Mouse (Mus musculus): Measurements from ENCODE around the gene Mrps7.

DNA sequence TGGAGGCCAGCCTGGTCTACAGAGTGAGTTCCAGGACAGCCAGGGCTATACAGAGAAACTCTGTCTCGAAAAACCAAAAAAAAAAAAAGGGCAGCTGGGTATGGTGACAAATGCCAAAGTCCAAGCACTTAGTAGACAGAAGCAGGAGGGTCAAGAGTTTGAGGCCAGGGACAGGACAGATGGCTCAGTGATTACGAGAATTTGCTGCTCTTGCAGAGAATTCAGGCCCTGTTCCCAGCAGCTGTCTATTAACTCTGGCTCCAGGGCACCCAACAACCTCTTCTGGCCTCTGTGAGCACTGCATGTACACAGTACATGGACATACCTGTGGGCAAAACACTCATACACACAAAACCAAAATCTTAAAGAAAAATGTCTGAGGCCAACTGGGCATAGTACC lies 14.3 kb downstream of the Mrps7 start:
- TF ChIP-seq POLR2A (IDR thresholded peaks at IDR 0.05; ENCODE audit: control insufficient read depth in 1 of 2, insufficient read depth in 1 of 2, low read depth in 1 of 2, low read length in 2 of 2, poor library complexity in 1 of 2), result no peak
- TF ChIP-seq CHD2 (IDR thresholded peaks at IDR 0.05; ENCODE audit: low read length), result no peak
- no peak for TF ChIP-seq BHLHE40 (IDR thresholded peaks at IDR 0.05; ENCODE audit: borderline replicate concordance, low read depth, low read length)
- TF ChIP-seq CTCF (IDR thresholded peaks at IDR 0.05 in 2 of 3, conservative IDR thresholded peaks at IDR 0.05 in 1 of 3; ENCODE audit: control insufficient read depth in 1 of 3, insufficient read depth in 1 of 3, low read depth in 2 of 3, low read length in 3 of 3, poor library complexity in 1 of 3, severe bottlenecking in 1 of 3), result no peak
- TF ChIP-seq MAX (IDR thresholded peaks at IDR 0.05; ENCODE audit: low read length), result no peak
- no peak for TF ChIP-seq MAFK (IDR thresholded peaks at IDR 0.05; ENCODE audit: borderline replicate concordance, low read depth, low read length)
- no peak for TF ChIP-seq EP300 (IDR thresholded peaks at IDR 0.05; ENCODE audit: low read depth in 1 of 2, low read length in 2 of 2)
- no peak for TF ChIP-seq GATA1 (IDR thresholded peaks at IDR 0.05; ENCODE audit: low read depth, low read length)

Data from MEL (cell line).